Mouse (Mus musculus): Measurements from ENCODE around the gene Spef1.

Spef1 gene

DNA sequence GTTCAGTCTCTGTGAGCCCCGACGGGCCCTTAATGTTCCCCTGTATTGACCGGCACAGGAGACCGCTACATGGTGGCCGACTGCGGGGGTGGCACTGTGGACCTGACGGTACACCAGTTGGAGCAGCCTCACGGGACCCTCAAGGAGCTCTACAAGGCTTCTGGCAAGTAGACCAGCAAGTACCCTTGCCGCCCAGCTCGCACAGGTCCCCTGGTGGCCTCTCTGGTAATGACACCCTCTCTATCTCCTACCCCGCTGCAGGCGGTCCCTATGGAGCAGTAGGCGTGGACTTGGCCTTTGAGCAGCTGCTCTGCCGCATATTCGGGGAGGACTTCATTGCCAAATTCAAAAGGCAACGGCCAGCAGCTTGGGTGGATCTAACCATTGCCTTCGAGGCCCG is 44.5 kb downstream of the Spef1 start:
- peak; percentile 70 for DNase-seq (ENCODE audit: low read depth, low spot score)

DNA sequence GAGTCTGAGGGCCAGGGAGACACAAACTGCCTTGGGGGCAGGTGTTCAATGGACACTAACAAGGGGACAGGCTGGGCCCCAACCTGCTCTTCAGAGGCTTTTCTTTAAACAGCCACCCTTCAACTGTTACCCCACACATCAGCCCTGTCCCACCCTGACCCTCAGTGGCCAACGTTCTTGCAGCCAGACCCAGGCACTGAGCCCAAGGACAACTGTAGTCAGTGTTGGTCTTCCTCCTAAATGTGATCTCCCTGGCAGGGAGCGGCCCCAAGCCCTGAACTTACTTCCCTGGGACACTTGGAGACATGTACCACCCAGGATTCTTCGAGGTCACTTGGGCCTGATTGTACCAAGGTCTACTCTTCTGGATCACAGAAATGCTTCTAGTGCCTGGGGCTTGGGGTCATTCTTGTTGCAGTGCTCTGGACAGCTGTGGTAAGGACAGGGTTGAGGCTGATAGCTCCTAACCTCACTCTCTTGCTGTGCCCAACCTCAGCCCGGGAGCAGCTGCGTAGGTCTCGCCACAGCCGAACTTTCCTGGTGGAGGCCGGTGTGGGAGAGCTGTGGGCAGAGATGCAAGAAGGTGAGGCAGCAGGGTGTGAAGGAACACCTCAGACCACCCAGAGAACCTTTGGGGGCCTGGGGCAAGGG is 45.6 kb downstream of the Spef1 start:
- DNase-seq (ENCODE audit: low read depth, low spot score) = no peak

DNA sequence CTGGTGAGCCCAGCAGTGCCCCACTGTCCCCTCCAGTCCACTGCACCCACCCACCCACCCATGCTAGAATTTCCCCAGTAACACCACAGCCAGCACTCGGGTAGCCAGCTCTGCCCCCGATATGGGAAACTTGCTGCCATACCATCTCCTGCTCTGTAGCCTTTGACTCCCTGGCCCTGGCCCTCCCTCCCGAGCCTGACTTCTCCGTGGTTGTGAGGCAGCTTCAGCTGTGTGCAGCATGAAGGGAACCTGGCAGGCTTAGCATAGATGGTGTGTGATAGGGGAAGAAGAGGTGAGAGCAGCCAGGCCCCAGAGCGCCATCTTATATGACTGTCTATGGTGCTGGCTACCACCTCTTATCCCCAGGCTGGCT is 46.6 kb downstream of the Spef1 start:
- no peak for DNase-seq (ENCODE audit: low read depth, low spot score)

DNA sequence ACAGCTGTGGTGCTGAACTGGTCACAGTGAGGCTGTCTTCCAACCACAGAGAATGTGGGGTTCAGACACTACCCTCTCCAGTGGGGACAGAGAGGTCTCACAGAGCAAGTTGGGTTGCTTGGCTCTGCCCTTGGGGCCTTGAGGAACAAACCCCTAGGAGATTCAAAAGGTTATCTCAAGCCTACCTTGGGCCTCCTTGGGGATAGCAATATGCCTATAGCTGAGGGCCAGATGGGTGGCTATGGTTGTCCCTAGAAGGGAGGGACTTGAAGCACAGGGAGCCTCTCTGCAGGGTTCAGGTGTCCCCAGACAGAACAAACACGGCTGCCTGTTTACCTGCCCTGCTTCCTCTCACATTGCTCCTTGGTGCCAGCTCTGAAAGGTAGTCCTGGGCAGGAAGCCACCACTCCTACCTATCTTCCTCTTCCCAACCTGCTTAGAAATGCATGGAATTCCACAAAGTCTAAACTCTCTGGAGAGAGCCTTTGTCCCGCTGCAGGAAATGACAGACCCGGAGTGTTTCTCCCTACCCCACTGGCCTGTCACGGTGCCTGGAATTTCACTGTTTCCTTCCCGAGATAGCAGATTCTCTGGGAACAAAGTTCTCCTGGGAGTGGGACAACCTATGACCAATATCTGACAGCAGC is 47.1 kb downstream of the Spef1 start:
- DNase-seq (ENCODE audit: low read depth, low spot score) = no peak

DNA sequence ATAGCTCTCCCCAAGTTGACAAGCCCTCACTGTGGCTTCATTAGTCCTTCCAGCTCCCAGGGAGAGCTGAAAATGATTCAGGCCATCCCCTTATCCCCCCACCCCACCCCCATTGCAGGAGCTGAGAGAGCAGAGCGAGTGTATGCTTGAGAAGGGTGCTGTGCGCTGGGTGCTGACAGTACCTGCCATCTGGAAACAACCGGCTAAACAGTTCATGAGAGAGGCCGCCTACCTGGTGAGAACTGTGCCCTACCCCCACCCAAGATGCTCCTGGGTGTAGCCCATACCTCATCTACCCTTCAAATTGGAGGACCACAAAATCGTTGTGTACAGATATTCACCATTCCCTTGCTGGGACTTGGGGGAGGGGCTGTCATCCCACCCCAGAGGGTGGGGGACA is 47.8 kb downstream of the Spef1 start:
- no peak for DNase-seq (ENCODE audit: low read depth, low spot score)

DNA sequence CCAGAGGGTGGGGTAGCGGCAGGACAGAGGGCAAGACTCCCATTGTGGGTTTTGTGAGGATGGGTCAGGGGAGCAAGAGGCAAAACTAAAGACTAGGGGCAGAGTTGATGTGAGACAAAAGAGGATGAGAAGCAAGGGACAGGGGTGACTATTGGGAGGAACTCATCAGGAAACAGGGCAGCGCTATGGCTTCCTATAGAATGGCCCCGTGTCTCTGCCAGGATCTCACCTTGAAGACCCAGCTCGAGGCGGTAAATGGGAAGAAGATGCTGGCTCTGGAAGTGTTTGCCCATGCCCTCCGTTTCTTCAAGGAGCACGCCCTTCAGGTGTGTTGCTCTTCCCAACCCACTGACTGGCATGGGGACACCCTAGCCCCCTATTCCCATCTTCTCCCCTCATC is 48.3 kb downstream of the Spef1 start:
- no peak for DNase-seq (ENCODE audit: low read depth, low spot score)

DNA sequence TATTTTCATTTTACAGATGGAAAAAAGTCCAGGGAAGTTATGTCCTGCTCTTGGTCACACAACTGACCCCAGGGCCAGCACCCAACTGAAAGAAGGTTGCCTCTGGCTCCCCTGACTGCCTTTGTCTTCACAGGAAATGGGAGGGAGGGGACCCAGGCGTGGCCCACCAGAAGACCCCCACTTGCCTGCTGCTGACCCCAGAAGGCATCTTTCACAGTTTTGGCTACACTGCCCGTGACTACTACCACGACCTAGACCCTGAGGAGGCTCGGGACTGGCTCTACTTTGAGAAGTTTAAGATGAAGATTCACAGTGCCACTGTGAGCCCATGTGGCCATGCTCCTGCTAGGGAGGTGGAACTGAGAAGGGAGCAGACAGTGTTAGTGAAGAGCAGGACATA is 48.8 kb downstream of the Spef1 start:
- no peak for DNase-seq (ENCODE audit: low read depth, low spot score)

DNA sequence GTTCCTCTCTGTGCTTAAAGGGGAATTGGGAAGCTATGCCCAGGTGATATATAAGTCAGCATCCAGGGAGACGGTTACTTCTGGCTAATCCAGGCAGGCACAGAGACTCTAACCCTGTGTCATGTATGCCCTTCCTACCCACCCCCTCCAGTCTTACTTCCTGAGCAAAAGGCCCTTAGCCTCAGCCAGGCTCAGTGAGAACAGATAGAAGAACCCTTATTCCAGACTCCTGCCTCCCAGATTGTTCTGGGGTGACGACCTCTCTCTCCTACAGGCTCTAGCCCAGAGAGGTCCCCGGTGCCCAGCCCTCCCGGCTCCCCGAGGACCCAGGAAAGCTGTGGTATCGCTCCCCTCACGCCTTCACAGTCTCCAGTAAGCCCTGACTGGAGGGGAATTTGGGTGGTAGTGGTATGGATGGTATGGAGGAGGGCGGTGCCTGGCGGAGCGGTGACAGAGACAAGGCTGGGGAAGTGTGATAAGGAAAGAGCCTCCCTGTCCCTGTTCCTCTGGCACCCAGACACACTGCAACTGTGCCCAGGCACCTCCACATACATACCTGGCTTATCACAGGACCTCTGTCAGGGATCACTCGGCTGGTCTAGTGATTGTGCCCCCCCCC is 51.5 kb downstream of the Spef1 start:
- no peak for DNase-seq (ENCODE audit: low read depth, low spot score)

DNA sequence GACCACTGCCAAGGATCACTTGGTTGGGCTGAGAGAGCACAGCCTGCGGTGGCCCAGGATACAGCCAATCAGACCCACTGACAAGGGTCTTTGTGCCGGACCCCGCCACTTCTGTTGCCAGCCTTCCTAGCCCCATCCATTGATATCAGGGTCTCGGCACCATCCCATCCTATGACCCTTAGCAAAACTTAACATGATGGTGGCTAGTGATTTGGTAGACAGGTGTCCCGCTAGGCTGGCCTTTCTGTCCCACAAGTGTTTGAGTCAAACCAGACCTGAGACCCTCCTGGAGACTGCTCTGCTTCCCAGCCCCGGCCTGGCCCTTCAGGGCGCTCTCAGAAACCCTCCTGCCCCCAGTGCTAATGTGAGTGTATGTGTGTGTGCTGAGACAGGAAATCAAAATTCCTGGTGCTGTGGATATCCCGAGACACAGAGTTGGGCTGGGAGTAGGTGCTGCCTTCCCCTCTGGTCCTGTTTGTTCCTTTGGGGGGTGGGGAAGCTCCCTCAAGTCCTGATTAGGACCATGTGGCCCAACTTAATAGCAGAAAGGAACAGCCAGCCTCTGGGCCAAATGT is 52.2 kb downstream of the Spef1 start:
- DNase-seq (ENCODE audit: low read depth, low spot score) = no peak

DNA sequence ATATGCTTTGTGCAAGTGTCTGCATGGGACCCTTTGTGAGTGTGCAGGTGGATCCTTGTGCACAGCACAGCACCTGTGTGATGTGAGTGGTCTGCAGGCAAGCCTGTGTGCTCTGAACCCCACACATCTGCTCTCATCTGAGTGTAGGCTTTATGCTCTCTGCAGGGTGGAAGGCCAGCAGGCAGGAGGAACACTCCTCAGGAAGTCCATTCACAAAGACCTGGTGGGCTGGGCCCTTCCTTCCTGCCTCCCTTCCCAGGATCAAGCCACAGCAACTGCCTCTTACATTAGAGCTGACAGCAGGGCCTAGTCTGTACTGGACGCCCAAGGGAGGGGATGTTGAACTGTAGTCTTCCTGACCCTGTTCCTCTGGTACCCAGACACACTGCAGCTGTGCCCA is 52.7 kb downstream of the Spef1 start:
- no peak for DNase-seq (ENCODE audit: low read depth, low spot score)

DNA sequence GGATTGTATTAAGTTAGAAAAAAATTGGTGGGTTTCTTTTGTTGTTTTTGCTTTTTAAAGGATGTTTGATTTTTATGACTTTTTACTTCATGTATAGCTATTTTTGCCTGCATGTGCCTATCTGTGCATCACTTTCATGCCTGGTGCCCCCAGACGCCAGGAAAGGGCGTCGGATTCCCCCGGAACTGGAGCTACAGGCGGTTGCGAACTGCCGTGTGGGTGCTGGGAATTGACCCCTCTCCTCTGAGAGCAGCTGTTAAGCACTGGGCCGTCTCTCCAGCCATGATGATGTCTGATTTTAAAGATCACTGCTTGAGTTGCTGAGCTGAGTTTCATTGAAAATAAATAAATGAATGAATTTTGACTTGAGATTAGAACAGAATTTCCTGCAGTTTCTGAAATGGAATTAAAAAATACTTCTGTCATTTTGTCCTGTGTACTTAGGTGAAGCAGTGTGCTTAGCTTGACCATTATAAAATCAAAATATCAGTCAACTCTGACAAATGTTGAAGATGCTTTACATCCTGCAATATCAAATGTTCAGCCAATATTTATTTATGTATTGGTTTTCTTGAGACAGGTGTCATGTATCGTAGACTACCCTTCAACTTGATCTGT is 54.0 kb downstream of the Spef1 start, which contains the start of gene Gm11037:
Gene Gm11037, plus strand, starts transcription at position 568 of the 618 bp plus-strand sequence.
- DNase-seq (ENCODE audit: low read depth, low spot score) = no peak

DNA sequence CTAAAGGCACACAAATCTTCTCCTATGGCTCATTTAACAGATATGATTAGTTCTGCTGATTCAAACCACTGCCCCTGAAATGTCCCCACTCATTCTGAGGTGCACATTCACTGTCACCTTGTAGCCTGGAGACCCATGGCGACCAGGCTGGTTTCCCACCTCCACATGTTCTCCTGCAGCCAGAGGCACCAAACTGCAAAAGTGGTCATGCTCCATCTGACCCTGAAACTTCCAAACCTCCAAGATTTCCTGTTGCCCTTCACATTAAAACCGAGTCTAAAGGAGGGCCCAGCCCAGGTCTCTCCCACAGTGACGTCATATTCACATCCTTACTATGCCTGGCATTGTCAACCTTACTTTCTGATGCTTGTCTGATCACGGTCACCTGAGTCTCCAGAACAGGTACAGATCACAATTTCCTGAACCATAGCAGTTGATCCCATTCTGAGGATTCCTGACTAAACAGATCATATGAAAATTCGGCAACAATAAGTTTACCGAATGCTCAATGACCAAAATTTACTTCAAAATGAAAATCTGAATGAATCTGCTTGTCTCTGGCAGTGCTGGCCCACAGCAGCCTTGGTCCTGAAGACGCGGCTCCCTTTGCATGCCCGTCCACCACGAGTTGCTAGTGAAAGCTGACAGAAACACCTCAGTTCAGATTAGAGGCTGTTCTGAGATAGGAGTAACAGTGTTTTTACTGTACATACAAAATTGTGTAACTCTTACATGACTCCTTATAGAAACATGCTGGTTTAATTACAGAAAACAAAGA is 54.8 kb downstream of the Spef1 start:
- no peak for DNase-seq (ENCODE audit: low read depth, low spot score)

DNA sequence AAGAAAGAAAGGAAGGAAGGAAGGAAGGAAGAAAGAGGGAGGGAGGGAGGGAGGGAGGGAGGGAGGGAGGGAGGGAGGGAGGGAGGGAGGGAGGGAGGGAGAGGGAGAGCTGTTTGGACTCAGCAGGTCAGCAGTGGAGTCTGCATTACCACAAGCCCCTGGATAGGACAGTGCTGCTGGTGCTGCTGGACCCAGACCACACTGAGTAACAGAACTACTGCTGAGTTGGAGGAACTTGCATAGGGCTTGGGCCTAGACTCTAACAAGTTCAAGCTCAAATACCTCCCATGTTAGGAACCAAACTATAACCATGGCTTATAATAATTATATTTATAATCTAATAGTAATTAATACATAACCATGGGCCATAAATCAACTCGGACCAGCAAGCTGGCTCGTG is 56.2 kb downstream of the Spef1 start:
- DNase-seq (ENCODE audit: low read depth, low spot score) = no peak

DNA sequence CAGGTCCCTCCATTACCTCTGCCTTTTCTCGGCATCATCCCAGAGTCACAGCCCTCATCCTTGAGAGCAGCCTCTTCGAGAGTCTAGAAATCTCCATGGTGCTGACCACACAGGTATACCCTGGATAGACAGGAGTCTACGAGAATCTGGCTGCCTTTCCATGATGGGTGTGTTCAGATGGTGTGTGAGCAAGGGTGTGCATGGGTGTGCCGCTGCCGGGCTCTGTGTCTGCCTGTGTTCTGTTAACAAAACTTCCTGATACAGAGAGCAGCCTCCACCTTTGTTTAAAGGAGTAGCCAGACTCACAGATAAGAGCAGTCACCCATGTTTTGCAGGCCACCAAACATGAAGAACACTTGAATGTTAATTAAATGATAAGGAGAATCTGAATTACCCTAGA is 57.2 kb downstream of the Spef1 start:
- no peak for DNase-seq (ENCODE audit: low read depth, low spot score)

DNA sequence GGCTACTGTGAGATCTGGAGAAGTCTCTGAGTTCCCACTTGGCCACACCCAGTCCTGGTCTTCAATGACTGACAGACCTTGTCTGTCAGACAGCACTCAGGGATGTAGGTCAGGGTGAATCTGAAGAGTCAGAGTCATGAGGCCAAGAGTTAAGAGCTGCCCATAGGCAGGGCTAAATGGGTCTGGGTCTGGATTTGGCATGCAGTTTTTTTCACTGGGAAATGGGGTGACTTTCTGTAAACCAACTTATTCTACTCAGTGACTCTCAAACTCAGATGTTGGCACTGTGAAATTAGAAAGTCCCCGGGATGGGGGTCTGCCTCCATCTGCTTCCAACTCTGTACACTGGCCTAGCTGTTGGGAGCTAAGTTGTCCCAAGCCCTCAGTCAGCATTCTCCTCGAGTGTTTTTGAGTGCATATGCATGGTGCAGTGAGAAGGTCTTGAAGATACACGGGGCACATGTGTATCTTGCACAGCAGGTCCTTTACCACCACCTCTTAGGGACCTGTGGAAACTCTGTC is 58.4 kb downstream of the Spef1 start:
- DNase-seq (ENCODE audit: low read depth, low spot score) = no peak

DNA sequence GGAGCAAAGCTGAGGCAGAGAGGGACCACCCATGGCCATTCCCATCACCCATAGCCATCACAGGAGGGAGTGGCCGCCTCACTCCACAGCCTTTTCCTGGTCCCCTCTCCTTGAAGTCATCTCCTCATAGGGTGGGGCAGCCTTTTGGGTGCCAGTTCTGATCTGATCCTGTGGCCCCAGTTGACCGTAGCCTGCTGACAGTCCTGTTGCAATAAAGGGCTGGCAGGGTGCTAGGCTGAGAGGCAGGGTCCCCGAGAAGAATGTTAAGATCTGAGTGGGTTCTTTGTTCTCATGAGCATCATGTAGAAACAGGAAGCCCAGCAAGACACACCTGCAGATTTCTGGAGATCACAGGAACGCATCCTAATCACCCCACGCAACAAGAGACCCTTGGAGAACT is 58.9 kb downstream of the Spef1 start:
- DNase-seq (ENCODE audit: low read depth, low spot score) = no peak

DNA sequence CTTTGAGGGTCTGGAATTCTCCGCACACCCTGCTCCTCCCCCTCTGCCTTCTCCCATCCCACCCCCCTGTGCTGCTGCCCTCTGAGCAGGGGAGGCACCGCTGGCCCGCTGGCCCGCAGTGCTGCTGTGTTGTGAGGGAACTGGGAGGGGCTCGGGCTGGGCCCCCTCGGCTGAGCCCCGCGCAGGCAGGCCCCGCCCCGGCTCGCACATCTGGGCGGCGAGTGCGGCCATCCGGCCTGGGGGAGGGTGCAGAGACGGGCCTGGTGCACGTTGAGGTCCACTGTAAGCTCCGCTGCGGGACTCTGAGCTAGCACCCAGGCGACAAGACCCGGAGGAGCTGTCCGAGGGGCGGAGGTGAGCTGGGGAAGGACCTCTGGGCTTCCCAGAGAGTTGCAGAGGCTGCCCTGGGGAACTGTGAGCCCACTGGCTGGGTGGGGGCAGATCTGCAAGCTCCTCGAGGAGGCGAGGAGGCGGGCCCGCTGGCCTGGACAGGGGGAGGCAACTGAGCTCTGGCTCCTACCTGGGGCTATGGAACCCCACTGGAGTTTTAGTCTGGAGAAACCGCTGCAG is 59.8 kb downstream of the Spef1 start, which contains the start of gene Hspa12b:
Gene Hspa12b, plus strand, starts transcription at position 120 of the 570 bp plus-strand sequence.
- DNase-seq (ENCODE audit: low read depth, low spot score) = no peak

DNA sequence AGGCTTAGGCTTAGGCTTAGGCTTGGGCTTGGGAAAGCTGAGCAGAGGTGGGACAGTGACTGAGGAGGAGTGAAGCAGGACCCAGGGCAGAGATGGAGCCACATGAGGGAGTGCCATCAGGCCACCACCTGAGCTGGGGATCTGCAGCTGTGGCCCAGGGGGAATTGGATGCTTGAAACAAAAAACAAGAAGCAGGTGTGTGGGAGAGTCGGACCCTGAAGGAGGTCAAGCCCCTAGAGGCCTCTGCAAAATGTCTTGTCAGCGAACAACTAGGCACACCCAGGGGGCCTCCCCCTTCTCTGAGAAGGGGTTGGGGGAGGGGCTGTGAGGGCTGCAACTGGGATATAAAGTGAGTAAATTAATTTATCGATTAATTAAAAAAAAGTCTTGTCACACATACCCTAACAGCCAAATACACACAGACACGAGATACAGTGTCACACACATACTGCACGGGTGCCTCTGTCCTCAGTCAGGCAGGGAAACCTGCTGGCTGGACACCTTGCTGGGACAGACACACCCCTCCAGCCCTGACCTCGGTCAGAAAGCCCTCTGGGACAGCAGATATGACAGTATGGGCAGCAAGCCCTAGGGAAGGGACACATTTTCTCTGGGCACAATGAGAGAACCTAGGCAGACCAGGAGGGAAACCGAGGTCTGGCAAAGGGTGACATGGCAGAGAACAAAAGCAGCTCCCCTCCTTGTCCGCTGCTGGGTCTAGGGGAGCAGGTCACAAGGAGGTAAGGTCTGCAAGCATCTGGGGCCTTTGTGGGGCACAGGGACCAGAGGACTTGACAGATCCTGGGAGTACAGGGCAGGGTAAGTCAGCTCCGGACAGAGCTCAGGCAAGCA is 60.9 kb downstream of the Spef1 start:
- DNase-seq (ENCODE audit: low read depth, low spot score) = peak; percentile 68

DNA sequence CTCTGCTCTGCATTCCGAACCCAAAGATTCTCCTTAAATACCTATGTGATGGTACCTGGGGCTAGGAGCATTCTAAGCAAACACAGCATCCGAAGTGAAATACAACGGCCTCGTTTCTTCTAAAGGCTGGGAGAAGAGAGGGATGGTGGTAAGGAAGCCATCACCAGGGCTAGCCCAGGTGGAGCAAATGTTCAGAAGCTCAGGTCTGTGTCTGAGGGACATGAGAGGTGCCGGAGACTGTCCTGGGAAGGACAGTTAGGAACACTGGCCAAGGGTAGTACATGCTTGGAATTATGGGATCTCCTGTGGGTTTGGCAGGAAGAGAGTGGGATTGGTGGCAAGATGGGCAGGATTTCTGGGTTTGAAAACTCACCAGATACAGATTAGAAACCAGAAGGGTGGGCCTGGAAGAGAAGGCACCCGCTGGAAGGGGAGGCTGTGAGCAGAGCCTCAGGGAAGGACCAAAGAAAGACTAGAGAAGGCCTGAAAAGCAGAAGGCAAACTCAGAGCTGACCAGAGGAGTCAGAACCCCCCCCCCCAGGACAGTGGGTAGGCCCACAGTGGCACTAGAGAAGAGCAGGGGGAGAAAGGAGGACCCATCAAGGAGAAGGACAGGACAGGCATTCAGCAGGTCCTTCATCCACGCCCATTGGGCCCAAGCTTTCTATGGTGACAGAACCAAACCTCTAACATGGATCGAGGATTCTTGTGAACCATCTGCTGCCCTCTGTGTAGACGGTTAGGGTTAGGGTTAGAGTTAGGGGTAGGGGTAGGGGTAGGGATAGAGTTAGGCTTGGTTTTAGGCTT is 61.7 kb downstream of the Spef1 start:
- no peak for DNase-seq (ENCODE audit: low read depth, low spot score)

All from A20 (cell line).